Mouse (Mus musculus): ENCODE measurements around the gene N4bp3.
"Not testable (repeated sequence)": the region's sequence is repeated elsewhere in the genome, so short reads cannot be mapped to it uniquely, and the experiment has no call there.

Gene N4bp3

DNA sequence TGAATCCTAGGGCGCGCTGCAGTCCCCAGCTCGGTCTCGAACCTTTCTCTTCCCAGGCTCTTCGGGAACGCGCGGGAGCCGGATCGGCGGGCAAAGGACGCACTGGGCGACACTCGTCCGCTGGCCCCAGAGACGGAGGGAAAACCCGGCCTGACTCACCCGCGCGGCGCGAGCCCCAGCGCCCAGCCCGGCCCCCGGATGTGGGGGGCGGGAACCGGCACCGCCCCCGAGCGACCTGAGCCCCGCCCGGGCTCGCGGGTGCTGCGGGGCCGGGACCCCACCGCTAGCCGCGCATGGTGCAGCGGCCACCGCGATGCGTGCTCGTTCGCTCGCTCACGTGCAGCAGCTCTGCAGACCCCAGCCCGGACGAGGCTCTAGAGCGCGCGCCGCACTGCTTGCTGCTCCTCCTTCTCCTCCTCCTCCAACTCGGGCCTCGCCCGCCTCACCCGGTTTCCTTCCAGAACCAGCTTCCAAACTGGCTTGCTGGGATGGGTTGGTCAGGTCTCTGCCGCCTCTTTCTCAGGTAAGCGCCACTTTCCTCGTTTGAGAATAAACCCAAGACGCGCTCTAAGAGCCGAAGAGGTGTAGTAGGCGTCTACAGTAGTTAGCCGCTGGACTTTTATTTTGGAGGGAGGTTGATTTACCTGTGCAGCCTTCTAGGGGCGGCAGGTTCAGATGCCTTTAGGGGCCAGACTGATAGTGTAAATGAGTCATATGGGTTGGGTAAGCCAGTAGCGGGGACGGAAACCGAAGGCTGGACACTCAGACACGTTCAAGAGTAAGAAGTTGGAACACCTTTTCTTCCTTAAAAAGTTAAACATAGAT, at the start of gene N4bp3, which contains the start of gene D930048N14Rik:
TSS of gene N4bp3 (minus strand) at position 152 of the 825 bp plus-strand sequence.
TSS of gene D930048N14Rik (plus strand) at position 264 of the 825 bp plus-strand sequence.
- peak; percentile 78 for DNase-seq (ENCODE audit: low read depth, low spot score)

DNA sequence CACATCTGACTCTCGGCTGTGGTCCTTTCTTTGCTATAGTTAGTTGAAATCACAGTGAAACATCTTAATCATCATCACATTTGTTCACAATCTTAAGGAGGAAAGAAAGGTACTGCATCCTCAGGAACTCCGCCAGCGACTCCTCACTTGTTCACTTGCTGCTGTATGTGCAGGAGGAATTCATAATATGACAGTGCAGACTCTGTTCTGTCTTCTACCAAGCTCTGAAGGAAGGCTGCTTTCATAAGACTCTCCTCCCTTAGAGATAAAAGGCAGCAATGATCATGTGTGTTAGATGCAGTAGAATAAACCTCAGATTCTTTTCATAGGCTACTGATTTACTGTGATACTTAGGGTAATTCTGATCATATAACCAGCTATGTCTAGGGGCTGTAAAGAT, 44.3 kb upstream of the N4bp3 start:
- DNase-seq (ENCODE audit: low read depth, low spot score) = no peak

DNA sequence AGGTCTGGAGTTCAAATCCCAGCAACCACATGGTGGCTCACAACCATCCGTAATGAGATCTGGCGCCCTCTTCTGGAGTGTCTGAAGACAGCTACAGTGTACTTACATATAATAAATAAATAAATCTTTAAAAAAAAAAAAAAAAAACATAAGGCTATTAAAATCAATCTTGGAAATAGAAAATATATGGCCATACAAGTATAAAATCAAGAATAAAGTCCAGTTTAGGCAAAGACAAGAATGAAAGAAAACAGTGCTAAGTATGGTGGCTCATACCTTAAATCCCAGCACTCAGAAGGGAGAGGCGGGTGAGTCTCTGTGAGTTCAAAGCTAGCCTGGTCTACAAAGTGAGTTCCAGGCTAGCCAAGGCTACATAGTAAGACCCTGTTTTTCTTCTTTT, 40.0 kb upstream of the N4bp3 start:
- not testable (repeated sequence) for DNase-seq (ENCODE audit: low read depth, low spot score)

DNA sequence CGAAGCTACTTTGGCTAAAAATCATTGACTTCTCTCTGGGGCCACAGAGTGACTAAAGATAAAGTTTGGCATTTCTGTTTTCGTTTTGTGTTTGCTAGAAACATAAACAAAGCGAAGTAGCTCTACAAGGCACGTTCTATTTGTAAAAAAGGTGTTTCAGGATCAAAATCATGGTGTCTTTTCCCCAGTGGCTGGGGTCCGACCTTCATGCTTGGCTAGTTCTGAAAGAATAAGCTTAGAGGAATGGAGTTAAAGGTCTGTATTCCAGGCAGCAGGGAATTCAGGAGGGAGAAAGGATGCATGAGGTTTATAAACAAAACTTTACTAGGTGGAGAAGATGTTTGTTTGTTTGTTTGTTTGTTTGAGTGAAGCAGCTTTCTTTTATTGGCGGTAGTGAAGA, 38.7 kb upstream of the N4bp3 start:
- peak; percentile 50 for DNase-seq (ENCODE audit: low read depth, low spot score)

DNA sequence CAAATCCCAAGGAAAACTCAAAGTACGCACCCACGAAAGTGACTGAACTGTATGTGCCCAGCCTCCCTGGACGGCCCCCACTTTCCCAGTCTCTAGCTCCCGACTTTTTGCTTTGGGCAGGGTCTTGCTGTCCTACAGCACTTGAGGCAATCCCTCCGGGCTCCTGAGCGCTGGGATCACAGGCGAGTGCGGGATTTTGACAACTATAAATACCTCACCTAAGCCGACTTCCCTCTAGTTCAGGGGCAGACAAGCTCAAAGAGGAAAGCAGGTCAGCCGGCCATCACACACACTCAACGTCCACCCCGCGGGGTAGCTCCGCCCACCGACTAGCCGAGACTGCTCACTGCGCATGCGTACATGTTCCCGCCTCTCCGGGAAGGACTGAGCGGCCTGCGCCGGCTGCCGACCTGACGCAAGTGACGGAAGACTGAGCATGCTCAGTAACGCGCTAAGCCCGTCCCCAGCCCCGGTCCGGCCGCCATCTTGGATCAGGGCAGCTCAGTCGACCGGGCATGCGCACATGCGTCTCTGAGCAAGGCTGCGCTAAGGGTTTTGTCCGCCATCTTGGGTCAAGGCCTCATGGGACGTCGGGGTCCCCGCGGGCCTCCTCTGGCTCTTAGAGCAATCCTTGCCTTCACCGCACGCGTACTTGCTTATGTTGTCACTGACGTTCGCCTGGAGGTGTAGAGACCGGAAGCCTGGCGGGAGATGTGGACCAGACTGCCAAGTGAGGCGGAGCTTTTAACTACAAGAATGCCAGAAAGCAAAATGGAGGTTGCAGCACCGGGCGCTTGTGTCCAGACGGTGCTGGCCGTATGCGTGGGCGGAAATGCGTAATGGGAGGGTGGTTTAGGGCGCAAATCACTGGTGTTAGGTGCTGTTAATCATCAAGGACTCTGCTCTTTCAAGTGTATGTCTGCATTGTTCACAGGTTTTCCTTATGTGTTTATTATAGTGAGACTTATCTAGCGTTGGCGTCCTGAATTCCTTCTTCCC, 38.0 kb upstream of the N4bp3 start, which contains the start of gene 0610009B22Rik:
TSS of gene 0610009B22Rik (minus strand) at position 545 of the 999 bp plus-strand sequence.
- peak; percentile 100 for DNase-seq (ENCODE audit: low read depth, low spot score)

DNA sequence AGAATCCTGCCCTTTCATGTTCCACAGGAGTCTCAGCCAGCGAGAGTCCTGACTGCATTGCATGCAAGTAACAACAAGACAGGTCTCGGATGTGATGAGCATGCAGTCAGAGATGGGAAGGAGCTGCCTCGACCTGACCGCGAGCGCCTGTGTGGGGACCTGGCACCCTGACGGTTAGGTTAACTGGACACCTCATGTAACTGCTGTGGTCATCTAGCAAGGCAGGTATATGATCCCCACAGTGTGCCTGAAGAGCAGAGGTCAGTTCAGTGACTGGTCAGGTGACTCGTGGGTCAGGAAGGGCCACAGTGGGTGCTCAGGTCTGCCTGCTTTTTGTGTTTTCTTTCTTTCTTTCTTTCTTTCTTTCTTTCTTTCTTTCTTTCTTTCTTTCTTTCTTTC, 31.3 kb upstream of the N4bp3 start:
- DNase-seq (ENCODE audit: low read depth, low spot score) = no peak

DNA sequence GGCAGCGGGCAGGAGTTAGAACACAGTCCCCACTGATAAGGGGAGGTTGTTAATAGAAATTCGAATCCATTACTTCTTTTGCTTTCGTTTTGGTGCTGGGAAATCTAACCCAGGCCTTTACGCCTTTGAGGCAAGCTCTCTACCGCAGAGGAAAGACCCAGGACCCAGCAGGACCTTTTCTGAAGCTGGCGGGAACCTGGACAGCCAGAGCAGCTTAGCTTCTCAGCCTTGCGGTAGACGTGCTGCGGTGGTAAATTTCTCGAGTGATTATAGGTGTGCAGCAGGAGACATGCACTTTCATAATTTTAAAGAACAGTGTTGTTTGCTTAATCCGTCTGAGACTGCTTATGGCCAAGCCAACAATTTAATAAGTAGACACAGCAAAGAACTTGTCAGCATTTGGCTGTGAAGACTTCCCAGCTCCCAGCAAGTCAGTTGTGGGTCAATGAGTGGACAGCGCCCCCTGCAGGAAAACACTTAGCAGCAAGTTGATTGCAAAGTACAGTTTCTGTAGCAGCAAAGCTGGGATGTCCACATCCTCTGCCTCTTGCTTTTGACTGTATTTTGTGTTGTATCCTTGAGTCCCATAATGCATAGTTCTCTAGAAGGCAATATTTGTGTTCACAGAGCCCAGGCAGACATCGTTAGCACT, 30.8 kb upstream of the N4bp3 start:
- peak; percentile 92 for DNase-seq (ENCODE audit: low read depth, low spot score)

DNA sequence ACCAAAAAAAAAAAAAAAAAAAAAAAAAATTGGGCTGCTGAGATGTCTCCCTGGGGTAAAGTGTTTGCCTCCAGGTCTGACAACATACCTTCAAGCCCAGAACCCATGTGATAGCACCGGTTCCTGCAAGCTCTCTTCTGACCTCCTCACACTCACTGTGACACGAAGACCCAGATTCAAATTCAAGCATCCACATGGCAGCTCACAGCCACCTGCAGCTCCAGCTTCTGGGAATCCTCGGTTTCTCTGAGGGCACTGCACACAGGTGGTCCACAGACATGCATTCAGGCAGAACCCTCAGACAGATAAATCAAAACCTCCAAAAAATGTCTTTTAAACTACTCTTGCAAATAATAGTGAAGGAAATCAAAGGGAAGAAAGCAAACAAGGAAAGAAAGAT, 28.8 kb upstream of the N4bp3 start:
- DNase-seq (ENCODE audit: low read depth, low spot score) = no peak

DNA sequence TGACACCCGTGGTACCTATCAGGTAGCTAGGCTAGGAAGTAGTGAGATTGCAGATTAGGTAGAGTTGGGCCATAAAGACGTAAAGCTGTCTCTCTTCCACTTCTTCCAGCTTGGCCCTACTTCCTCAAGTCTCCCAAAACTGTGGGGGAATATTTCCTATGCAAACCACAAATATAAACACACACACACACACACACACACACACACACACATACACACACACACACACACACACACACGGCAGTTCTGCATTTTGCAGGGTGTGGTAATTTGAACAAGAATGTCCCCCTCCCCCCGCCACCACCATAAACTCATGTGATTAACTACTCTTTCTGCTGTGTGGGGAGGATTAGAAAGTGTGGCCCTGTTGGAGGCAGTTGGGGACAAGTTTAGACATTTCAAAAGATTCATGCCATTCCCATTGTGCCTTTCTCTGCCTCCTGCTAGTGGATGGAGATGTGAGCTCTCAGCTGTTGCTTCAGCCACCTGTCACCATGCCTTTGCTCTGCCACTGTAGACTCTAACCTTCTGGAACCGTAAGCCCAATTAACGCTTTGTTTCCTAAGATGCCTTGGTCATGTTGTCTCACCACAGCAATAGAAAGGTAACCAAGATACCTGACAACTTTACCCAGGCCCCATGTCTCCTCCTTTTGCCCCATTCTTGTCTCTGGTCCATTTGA, 27.2 kb upstream of the N4bp3 start:
- DNase-seq (ENCODE audit: low read depth, low spot score) = no peak

DNA sequence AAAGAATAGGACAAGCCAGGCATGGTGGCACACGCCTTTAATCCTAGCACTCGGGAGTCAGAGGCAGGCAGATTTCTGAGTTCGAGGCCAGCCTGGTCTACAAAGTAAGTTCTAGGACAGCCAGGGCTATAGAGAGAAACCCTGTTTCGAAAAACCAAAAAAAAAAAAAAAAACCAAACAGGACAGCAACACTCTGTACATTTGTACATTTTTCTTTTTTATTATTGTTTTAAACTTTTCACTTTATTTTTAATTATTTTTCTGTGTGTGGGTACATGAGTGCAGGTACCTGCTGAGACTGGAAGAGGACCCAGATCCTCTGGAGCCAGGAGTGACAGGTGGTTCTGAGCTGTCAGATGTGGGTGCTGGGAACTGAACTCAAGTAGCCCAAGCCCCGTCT, 24.7 kb upstream of the N4bp3 start:
- no peak for DNase-seq (ENCODE audit: low read depth, low spot score)

DNA sequence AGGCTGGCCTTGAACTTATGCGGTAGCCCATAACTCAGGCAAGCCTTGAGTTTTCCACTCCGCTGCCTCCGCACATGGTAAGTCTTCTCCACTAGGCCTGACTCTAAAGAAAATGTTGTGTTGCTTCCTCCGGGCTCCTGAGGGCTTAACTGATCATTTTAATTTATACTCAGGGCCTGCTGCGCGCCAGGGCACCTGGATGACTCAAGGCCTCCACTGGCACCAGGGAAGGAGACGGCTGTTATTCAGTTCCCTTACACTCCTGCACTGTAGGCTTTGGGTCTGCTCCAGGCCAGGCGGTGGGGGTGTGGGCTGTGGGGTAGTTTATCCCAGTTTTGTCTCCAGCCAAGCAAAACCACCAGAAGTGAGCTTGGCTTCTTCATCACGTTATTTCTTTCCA, 22.6 kb upstream of the N4bp3 start:
- no peak for DNase-seq (ENCODE audit: low read depth, low spot score)

DNA sequence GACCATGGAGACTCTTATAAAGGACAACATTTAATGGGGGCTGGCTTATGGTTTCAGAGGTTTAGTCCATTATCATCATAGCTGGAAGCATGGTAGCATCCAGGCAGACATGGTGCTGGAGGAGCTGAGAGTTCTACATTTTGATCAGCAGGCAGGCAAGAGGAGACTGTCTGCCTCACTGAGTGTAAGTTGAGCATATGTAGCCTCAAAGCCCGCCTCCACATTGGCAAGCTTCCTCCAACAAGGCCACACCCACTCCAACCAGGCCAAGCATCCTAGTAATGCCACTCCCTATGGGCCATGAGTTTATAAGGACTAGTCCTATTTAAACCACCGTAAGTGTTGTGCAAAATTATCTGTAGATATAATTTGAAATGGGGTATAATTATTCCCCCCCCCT, 20.7 kb upstream of the N4bp3 start:
- no peak for DNase-seq (ENCODE audit: low read depth, low spot score)

DNA sequence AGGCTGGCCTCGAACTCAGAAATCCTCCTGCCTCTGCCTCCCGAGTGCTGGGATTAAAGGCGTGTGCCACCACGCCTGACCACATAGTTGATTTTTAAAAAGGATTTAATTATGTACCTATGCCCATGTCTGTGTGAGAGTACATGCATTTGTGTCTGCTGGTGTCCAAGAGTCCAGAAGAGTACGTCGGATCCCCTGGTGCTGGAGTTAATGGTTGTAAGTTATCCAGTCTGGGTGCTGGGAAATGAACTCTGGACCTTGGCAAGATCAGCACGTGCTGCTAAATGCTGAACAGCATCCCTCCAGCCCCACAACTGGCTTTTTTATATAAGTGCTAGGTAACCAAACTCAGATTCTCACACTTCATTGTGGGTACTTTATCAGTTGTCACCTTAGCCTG, 20.2 kb upstream of the N4bp3 start:
- DNase-seq (ENCODE audit: low read depth, low spot score) = no peak

DNA sequence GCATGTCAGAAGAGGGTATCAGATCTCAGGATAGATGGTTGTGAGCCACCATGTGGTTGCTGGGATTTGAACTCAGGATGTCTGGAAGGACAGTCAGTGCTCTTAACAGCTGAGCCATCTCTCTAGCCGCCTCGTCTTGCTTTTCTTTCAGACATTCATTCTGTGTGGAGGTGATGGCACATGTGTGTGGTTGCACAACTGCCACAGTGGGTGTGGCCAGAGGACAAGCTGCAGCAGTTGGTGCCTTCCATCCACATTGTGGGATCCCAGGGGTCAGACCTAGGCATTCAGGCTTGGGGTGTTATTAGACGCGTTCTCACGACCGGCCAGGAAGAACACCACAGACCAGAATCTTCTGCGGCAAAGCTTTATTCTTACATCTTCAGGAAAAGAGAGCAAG, 14.1 kb upstream of the N4bp3 start:
- not testable (repeated sequence) for DNase-seq (ENCODE audit: low read depth, low spot score)

DNA sequence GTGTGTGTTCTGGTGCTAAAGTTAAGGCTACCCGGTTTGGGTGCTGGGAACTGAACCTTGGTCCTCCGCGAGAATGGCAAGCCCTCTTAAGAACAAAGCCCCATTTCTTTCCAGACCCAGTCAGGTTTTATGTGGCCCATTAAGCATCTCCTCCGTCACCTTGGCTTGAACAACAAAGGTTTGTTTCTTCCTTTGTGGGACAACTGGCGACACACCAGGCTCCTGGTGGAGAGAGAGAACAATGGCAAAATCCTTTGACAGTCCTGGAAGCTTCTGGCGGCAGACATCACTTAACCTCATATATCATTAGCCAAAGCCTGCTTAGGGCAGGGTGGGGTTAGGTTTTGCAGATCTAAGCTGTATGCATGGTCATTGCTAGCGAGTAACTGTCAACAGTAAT, 12.0 kb upstream of the N4bp3 start:
- peak; percentile 60 for DNase-seq (ENCODE audit: low read depth, low spot score)

DNA sequence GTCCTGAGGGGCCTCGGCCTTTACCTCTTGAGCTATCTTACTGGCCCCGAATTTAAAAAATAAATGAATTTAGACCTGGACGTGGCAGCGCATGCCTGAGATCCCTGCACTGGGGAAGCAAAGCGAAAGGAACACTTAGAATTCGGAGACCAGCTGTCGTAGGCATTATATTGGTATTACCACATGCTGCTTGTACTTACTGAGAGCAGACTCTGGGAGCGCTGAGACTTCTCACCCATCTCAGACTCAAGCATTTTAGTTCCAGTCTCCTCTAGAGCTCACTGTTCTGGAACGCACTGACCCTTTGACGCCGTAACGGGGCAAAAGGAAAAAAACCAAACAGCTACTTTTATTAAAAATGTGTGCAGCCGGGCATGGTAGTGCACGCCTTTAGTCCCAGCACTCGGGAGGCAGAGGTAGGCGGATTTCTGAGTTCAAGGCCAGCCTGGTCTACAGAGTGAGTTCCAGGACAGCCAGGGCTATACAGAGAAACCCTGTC, 11.3 kb upstream of the N4bp3 start:
- DNase-seq (ENCODE audit: low read depth, low spot score) = peak; percentile 31

DNA sequence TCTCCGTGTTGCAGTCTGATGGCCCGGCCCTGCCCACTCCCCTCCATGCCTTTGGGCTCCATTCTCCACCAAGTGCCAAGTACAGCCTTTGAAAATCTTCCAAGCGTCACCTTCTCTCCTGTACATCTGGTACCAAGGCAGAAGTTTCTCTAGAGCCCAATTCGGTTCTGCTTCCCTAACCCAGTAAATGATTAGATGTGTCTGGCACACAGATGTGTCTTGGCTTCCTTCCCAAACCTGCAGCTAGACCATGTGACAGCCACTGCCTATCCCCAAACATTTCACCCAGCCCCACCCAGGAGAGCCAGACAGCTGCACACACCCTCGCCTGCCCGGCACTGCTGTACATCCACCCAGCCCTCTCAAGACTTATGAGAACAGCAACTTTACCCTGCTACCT, 8.1 kb upstream of the N4bp3 start:
- peak; percentile 57 for DNase-seq (ENCODE audit: low read depth, low spot score)

DNA sequence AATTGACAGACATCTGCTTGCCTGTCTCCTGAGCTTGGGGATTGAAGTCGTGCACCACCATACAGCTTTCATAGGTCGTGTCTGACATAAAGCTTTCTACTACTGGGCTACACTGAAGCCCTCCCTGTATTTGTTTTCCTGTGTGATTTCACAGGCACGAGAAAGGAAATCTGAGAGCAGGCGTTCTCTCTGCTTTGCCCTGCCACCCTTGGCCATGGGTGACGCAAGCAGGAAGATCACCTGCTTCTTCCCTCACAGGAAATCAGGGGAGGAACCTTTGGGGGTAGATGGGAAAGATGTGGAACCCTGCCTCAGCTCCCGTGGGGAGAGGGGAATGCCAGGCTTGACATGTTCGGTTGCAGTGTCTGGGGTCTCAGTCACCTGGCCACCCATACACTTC, 7.6 kb upstream of the N4bp3 start:
- DNase-seq (ENCODE audit: low read depth, low spot score) = no peak

DNA sequence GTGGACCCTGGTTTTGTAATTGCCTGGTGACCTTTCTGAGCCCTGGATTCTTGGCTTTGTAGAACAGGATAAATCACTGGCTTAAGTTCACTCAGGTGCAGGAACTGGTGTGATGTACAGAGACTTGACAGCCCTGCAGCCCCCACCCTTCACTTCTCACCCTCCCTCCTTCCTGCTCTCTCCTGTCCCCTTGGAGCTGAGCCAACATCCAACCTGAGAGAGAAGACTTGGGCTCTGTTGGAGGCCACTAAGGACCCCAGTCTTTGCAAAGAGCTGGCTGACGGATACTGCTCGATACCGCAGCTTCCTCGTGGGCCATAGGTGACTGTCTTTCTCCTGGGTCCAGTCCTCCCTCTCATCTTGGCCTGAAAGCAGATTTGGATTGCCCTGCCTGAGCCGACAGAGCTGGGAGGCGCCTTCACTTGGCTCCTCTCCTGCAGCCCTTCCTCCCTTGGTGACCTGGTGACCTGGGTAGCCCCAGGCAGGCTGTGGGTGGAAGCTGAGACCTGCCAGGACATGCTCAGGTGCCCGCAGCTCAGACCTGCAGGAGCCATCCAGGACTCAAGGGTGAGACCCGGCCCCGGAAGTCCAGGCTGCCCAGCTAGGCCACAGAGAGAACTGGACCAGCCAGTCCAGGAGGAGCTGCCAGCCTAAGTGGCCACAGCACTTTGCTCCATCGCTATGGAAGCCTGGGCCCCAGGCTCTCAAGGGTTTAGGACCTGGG, 6.3 kb upstream of the N4bp3 start:
- no peak for DNase-seq (ENCODE audit: low read depth, low spot score)

DNA sequence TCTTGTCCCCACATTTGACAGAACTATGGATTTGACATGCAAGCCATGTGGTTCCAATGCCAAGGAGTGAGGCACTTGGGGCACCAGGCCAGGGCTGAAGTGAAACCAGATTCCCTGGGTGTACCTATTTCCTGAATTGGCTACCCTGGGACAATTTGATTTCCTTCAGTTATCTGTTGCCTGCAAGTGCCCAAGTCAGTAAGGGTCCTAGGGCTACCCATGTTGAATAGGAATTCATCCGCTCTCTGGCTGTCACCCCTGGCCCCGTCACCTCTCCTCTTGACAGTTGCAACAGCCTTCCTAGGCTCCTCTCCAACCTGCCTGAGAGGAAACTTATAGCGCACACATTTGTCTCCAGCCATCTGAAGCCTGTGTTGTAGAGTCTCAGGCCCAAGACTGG, 4.2 kb upstream of the N4bp3 start:
- no peak for DNase-seq (ENCODE audit: low read depth, low spot score)

Data from ZHBTc4 (cell line).